Mouse (Mus musculus) MEL-GATA-1-ER (cell line): ENCODE measurements around the gene Ilkap.
A peak's percentile ranks its signal among the peaks of the same experiment; 100 is the strongest.

Experiments
- DNase-seq: peaks from one replicate; pipeline ENCODE4 v3.0.0-alpha.2; 2012; ENCODE audit warnings: low read depth; ENCODE audit errors: extremely low read depth

The Ilkap gene

DNA sequence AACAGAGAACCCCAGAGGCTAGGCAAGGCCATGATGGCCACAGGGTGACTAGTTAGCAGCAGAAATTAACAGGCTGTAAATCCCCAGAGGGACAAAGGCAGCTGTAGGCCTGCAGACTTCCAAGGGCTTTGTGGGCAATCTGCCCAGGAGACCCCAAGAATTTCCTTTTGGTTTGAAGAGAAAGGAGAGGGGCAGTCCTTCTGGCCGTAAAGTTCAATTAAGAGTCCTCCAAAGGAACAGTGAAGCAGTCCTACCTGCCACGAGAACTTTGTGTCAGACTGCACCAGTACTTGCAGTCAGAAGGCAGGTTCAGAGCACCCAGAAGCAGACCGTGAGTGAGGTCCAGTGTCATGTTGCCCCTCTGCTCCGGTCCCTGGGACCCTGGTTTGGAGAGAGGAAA, 16.3 kb upstream of the Ilkap start:
- no peak for DNase-seq

DNA sequence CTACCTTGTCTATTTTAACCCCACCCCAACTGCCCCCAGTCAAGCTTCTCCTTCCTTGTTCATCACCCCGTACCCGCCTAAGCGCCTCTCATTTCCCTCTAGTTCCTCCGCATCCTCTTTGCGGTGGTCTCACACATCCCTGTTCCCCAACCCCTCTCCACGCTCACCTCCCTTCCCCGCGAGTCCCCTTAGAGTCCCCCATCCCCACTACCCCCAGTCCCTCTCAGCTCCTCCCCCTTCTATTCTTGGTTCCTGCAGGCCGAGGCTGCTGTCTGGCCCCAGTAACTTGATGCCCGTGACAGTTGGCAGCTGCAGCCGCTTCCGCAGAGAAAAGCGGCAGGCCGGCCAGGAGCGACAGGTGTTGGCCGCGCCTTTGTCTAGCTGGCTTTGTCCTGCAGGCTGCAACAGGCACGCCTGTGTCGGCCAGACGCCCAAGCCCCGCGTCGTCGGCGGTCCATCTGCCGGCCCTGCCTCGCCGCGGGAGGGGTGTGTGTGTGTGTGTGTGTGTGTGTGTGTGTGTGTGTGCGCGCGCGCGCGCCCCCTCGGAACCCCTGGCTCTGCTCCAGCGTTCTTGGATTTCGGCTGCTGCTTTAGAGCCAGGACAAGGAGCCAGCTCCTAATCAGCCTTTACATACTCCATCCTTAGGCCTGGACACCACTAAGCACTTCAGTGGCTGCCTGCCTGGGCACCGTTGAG, 15.4 kb upstream of the Ilkap start, which contains the start of gene Hes6:
Hes6 (minus strand) TSS at position 141 of the 697 bp plus-strand sequence.
- DNase-seq: peak; percentile 46

DNA sequence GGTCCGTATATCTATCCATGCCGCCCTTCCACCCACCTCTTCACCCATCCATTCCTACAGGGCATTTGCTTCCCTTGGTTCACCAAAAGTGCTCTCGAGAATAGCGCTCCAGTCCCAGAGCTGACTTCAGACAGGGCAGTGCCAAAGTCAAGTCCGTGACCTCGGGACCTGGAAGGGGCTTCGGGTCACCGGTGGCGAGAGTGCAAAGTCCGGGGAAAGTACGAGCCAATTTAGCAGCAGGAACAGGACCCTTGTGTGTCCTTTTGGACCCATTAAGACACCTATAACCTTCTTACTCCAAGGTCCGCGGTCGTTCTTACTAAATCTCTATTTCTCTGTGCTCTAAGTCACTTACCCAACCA, 14.9 kb upstream of the Ilkap start:
- DNase-seq: no peak

DNA sequence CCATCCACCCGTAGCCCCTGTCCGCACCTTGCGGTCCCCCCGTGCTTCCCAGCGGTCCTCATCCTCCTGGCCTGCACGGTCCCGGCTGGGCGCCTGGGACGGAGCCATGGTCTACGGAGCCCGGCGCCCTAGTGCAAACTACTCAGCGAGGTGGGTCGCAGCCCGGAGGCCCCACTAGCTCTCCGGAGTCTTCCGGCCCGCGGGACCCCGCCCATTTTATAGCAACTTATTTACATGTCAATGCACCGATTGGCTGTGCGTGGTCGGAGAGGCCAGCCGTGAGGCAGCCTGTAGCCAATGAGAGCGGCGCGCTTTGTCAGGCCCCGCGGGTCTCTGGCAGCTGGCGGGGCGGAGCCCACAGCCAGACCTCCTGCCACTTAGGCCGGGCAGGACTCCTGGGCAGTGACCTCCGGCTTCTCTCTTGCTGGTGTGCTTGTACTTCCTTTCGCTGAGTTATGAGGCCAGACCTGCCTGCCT, 14.5 kb upstream of the Ilkap start:
- DNase-seq: peak; percentile 93

DNA sequence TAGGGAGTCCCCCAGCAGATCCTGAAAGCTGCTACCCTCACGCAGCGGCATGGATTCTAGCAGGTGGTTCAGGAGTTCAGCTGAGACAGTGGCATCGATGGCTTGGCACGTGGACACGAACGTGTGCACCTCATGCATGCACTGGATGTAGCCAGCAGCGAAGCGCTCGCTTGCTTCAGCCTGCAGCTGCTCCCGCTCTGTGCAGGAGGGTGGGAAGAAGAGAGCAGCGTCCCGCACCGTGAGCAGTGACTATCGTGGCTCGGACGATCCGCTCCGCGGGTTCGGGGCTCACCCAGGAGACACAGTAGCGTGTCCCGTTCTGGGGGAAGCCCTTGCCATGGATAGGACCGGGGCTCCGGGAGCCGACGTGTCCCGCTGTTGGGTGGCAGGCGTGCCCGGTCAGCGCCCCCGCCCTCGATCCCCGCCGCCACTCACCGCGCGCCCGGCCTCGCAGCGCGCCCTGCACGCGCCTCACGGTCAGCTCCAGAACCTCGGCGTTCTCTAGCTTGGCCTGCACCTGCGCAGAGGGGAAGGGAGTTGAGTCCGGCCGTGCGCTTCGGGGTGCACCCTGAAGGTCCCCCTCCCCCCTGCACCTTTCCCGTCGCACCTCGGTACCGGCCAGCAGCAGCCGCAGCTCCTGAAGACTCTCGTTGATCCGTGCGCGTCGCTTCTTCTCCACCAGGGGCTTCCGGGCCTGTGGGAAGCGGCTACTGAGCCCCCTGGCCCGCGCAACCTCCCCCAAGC, 13.8 kb upstream of the Ilkap start:
- peak; percentile 11 for DNase-seq

DNA sequence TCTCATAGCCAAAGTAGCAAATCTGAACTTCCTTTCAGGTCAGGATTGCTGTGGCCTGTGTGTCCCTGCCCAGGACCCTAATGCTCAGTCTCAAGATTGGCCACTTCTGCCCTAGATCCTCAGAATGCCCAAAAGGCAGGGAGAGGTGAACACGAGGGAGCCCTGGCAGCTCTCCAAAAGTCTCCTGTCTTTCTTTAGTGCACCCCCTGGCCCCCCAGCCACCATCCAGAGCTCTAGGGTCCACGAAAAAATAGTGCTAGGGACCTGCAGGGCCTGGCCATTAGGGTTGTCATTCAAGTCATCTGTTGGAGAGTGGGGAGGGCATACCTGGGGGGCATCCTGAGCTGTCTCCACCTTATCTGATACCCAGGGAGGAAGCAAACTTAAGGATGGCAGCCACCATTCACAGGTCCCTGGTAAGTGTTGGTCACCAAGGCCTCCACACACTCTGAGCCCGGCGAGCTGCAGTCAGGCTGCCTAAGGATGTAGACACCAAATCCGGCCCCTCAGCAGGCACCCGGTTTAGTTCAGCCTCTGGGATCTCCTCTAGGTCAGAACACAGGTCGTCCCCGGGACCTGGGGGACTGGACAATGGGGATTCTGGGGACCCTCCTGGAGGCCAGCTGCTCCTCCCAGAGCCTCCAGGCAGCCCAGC, 13.1 kb upstream of the Ilkap start:
- no peak for DNase-seq

DNA sequence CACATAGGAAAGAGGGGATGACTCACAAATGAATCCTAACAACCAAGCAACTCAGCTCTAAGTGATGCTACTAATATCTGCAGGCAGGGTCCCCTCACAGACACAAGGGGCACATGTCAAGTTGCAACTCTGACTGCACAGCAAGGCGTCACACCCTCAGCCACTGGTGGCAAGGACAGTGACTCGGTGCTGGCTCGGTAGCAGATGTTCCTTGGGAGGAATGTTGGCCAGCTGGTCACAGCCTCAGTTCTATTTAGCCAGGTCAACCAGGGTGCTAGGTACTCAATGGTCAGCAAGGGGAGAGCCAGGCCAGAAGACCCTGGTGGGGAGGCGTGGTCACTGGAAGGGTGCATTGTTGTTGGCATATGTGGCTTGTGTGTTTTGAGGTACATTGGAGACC, 9.2 kb upstream of the Ilkap start:
- DNase-seq: no peak

DNA sequence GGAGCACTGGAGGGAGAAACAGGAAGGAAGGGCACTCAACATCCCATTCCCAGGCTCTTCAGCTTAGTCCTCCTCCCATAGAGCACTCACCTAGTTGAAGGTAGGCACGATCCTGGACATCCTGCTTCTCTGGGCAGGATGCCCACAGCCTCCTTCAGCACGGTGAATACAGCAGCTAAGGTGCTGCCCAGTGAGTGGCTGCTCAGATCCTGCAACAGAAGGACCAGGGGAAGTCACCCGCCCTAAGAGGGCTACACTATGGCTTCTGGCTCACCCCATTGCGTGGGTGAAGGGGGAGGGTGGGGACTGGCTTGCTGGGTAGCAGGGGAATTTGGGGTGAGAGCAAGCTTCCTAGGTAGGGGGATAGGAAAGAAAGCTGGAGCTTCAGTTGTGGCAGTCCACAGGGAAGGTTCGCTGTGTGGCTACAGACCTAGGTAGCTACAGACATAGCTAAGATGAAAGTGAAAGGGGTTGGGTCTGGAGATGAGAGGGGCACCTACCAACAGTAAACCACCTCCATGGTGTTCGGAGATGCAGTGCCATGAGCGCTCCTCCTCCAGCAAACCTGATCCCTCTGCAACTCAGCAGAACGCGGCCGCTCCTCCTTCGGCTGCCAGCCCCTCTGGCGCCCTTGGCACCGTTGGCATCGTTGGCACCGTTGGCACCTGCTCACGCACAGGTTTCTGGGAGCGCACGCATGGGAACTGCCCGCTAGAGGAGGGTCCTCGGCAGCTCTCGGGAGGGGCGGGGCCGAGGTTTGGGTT, 7.0 kb upstream of the Ilkap start:
- no peak for DNase-seq

DNA sequence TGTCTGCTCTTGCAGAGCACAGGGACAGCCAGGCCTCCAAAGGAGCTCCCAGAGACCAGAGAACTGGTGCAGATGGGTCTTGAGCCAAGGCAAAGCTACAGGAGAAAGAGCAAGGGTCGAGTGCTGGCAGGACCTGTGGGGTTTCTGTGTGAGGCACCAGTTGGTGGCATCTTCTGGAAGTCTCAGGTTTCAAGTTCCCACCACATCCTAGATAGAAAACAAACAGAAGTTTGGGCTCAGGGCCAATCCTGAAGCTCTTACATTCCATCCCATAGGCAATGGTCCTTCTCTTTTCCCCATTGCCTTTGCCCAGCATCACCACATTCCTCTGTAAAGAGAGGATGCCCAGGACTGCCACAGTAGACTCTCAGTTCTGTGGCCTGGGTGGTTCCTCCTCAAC, 6.4 kb upstream of the Ilkap start:
- no peak for DNase-seq

DNA sequence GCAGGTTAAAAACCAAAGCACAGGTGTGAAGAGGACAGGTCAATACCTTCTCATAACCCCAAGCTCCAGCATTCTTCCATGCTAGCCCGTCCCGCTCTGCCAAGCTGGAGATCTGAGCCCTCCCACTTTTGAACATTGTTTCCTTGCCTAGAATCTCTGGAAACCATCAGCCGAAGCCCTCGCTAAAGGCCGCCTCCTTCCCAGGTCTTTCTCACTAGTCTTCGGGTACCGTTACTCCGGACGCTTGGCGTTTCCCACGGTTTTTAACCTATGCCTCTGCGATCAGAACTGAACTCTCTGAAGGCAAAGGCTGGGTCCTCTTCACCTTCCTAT, 722 bp downstream of the Ilkap start:
- peak; percentile 11 for DNase-seq

DNA sequence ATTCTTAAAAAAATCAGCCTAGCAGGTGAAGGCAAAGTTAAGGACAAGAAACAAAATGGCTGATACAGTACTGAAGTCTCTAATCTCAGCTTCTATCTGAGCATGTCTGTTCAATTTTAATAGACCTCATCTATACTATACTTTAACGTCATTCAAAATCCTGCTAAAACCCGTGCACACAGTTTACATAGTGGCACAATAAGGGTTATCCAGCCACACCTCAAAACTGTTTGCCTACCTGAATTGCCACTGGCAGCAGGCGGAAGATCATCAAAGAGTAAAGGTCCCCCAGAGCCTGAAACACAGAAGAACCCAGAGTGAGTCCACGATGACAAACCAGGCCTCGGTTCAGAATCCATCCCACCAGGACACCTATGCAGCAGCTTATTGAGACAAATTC, 8.2 kb downstream of the Ilkap start:
- no peak for DNase-seq

DNA sequence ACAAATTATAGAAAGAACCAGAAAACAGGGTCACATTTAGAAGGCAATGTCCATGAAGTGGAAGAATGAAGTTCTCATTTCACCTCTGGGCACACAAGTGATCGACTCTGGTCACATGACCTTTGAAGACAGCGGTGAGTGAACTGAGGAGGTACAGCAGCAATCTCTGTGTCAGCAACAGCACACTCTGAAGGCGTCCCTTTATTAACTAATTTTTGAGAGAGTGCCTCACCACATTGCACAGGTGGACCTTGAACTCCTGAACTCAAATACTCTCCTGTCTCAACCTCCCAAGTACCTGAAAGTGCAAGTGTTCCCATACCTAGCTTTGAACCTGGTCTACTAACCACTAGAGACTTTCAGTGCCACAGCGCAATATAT, 17.5 kb downstream of the Ilkap start:
- no peak for DNase-seq

DNA sequence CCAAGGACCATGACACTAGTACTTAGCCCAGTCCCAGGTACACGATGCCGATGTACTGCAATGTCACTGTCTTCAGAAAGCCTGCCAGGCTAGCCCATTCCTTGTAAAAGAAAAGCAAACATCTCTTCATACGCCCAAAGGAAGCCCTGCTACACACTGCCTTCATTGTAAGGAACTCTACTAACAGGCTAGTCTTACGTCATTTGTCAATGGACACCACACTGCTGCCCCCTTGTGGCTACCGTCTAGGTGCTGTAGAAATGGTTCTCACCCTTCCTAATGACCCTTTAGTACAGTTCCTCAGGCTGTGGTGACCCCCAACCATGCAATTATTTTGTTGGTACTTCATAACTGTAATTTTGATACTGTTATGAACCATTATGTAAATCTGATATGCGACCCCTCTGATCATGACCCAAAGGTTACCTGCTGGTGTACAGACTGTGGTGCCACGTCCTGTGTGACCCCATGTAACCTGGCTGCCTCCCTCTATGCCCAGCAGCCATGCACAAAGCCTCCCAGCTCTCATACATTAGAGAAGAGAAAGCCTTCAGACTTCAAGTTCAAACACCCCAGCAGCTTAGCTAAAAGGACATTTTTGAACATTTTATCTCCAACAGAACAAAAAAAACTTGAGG, 18.0 kb downstream of the Ilkap start:
- DNase-seq: peak; percentile 48

DNA sequence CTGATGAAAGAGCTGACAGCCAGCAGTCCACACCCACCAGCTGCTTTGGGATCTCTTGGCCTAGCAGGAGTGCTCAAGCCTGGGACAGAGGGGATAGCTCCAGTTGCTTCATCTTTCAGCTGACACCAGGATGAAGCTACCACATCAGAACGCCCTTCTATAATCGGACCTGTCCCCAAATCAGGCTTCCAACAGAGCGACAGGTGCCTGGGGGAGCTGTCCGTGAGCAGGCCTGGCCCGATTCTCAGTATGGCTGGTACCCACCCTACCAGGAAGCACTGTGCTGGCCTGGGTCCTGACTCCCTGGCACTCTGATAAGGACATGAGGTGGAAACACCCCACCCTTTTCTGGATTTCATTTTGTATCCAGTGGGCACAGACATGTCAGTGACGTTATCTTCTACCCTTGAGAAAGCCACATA, 25.2 kb downstream of the Ilkap start:
- peak; percentile 32 for DNase-seq

DNA sequence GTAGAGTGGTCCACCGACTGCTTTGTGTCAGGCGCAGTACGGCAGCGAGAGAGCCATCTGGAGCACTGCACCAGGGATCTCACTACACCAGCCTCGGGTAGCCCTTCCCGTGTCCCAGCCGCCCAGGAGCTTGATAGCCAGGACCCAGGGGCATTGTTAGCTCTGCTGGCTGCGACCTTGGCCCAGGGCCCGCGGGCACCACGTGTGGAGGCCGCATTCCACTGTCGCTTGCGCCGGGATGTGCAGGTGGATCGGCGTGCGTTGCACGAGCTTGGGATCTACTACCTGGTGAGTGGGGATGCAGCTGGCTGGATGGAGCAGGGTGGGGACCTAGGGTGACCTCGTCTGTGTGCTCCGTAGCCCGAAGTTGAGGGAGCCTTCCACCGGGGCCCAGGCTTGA, 28.6 kb downstream of the Ilkap start:
- no peak for DNase-seq

DNA sequence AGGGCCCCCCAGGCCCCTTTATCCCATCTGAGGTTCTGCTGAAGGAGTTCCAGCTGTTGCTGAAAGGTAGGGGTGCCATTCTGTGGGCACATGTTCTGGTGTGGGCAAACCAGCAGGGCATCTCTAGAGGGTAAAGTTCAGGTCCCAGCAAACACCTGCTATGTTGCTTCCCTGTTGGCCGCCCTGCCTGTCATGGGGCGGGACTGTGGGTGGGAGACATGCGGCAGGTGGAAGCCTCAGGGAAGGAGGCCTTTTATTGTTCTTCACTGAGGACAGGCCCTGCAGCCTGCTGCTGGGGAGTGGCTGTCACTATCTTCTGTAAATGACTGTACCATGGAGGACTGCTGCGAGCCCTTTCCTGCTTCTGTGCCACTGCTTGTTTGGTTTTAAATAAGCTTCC, 29.2 kb downstream of the Ilkap start:
- no peak for DNase-seq

DNA sequence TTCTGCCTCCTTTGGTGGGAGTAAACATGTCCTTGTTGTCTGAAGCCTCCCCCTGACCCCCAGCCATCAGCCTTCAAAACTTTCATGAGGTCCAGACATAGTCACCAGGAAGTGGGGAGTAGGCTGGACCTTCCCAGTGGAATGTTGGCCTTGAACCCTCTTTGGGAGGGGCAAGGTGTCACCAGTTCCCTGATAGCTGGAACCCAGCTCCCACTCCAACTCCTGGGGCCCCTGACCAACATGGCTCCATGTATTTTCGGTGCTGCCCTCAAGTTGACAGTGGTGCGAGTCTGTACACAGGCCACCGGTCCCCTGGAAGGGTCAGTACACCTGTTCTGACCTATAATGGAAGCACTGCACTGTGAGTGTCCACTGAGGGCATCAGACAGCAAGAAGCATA, 31.3 kb downstream of the Ilkap start:
- DNase-seq: no peak

DNA sequence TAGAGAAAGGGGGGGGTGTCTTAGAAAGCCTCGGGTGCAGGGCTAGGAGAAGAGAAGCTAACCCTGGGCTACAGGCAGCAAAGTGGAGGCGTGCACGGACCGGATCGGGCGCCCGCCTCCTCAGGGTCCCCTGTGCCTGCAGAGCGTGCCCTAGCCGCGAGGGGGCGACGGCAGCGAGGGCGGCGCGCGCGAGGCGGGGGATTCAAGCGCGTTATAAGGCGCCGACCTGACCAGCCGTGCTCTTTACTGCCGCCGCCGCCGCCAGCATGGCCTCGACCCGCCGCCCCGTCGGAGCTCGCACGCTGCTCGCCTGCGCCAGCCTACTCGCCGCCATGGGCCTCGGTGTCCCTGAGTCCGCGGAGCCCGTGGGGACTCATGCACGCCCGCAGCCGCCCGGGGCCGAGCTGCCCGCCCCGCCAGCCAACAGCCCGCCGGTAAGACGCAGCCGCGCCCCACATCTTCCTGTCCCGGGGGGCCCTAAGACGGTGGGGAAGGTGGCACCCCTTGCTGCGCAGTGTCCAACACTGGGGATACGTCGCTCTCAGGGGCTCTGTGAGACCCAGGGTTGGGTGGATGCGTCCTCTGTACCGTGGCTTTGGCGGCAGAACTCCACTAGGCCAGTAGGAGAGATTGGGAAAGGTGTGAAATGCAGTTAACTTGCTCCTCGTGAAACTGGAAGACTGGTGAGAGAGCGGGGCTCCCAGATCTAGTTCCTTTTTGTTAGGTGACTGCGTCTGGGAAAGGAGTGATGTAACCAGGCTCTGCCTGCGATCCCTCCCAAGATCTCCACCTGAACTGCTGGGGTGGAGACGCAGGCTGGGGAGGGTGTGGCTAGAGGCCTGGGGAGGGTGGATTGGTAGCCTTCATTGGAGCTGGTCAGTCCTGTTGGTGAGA, 32.2 kb downstream of the Ilkap start, which contains the start of gene Erfe:
Erfe (plus strand) TSS at position 216 of the 894 bp plus-strand sequence.
- peak; percentile 47 for DNase-seq

DNA sequence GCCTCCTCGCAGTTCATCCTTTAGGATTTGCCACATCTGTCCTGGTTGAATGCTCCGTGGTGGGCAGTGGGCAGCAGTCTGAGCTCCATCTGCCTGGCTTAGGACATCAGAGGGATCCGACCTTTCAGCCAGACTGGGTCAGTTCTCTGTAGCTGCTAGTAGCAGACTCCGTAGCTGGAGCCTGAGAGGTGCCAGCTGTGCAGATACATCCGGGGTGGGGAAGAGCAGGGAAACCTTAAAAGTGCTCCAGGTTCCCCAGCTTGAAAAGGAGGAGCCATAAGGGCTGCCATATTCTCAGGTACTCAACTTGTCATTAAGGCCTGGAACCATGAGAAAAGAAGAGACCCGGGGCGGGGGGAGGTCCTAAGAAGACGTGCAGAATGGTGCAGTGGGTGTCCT, 32.8 kb downstream of the Ilkap start:
- DNase-seq: no peak
